Mouse (Mus musculus): ENCODE data around the gene Fbxl5. TPM values are rescaled to one million over a fixed set of nuclear protein-coding genes. Genes with fewer than 3 reads are reported as not detected.

Fbxl5 gene
- polyA plus RNA-seq, 1 experiment from 2014 or later, result 60.8 TPM

DNA sequence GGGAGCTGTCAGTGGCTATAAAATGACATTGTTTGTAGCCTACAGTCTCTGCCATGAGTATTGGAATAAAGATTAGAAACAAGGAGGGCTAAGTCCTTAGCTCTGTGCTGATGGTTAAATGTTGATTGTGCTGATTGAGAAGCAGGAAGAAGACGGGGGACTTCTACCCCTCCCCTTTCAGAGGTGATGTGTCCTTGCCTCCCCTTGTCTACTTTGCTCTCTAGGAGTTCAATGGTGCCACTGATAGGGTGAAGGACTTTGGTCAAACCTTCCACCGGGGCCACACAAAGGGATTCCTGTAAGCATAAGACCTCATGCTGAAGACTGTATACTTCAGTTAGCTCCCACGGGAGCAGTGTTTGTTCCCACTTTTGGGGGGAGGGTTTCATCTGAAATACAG, 1.4 kb upstream of the Fbxl5 start:
- no peak overlapping the region for H3K9ac ChIP-seq
- H3K27me3 ChIP-seq (replicated peaks), result no peaks in the 10 kb centered on the region
- H3K4me3 ChIP-seq (replicated peaks), result no peak overlapping the region
- H3K27ac ChIP-seq, result no peak overlapping the region
- H3K9me3 ChIP-seq, result no peaks in the 10 kb centered on the region
- no peak overlapping the region for H3K4me2 ChIP-seq (replicated peaks)
- H3K4me1 ChIP-seq (replicated peaks), result no peaks in the 10 kb centered on the region
- peak; percentile 75 for ATAC-seq
- WGBS, result 69% methylated on average over 3 of the region's 3 CpGs
- no peaks in the 10 kb centered on the region for H3K36me3 ChIP-seq

DNA sequence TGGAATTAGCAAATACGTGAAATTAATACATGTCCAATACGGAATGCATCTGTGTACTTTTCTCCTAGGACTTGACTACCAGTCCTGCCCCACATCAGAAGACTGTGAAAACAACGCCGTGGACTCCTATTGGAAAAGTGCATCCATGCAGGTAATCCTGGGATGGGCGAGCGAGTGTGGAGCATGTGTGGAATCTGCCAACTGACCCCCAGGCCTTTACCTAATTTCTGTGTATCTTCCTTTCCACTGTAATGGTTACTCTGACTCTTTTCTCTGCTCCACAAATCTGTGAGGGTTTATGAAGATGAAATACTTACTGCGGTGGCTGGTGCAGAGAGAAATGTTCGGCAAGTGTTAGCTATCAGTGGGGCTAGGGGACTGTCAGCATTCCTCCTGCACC, 761 bp upstream of the Fbxl5 start:
- WGBS, result 91% methylated on average over 8 of the region's 8 CpGs
- Histone ChIP-seq H3K4me3 (replicated peaks) (no peak overlapping the region), H3K9me3 (no peaks in the 10 kb centered on the region)

DNA sequence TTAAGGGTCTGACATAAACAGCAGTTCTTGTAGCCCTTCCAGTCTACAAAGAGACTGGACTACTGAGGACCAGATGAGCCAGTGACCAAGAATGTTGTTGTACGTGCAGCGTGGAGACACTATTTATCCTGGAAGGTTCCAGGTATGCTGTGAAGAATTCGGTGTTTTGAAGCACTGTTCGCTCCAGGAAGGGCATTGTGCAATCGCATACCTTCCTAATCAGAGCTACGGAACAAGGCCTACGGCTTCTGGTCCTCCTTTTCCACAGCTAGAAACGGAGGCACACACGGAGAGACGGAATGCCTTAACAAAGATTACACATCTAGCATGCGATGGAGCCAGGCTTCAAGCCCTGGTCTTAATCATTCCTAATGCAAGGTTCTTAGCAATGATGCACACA, 653 bp downstream of the Fbxl5 start:
- no peak overlapping the region for H3K9ac ChIP-seq
- H3K27me3 ChIP-seq (replicated peaks), result no peaks in the 10 kb centered on the region
- no peak overlapping the region for H3K4me2 ChIP-seq (replicated peaks)
- H3K9me3 ChIP-seq, result no peaks in the 10 kb centered on the region
- ATAC-seq, result no peak
- H3K4me1 ChIP-seq (replicated peaks), result no peaks in the 10 kb centered on the region
- no peaks in the 10 kb centered on the region for H3K36me3 ChIP-seq
- H3K4me3 ChIP-seq (replicated peaks), result no peak overlapping the region
- no peak overlapping the region for H3K27ac ChIP-seq
- 76% methylated on average over 11 of the region's 11 CpGs for WGBS

More for the DNA sequence above, 761 bp upstream of the Fbxl5 start:
- Histone ChIP-seq H3K36me3 (no peaks in the 10 kb centered on the region), H3K4me1 (replicated peaks) (no peaks in the 10 kb centered on the region), H3K27me3 (replicated peaks) (no peaks in the 10 kb centered on the region), H3K4me2 (replicated peaks) (no peak overlapping the region), H3K27ac (no peak overlapping the region), H3K9ac (no peak overlapping the region)
- ATAC-seq, result no peak

DNA sequence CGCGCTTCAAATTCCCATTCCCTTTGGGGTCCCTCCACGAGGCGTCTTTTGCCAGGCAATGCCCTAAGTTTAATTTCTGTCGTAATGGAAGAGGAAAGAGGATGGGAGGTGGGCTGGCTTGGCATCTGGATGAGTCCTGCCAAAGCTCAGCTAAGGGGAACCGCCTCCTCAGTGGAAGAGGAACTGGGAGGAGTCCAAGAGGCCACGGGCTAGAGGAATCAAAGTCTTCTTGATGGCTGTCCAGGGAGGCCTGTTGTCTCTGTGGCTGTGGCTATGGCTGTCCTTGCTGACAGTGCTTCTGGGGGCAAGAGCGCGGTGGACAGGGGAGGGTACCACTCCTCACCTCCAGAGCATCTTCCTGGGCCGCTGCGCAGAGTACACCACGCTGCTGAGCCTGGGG, 2.7 kb downstream of the Fbxl5 start, which contains the start of gene Bst1:
Bst1 (plus strand) TSS at position 191 of the 400 bp plus-strand sequence.
- Histone ChIP-seq H3K4me1 (replicated peaks) (no peaks in the 10 kb centered on the region), H3K4me2 (replicated peaks) (no peak within 1 kb of the TSS), H3K36me3 (no peaks in the 10 kb centered on the region), H3K27me3 (replicated peaks) (no peaks in the 10 kb centered on the region), H3K9me3 (no peaks in the 10 kb centered on the region), H3K4me3 (replicated peaks) (no peak within 1 kb of the TSS), H3K9ac (no peak within 1 kb of the TSS), H3K27ac (no peak within 1 kb of the TSS)
- 51% methylated on average over 12 of the region's 12 CpGs for WGBS
- no peak for ATAC-seq

DNA sequence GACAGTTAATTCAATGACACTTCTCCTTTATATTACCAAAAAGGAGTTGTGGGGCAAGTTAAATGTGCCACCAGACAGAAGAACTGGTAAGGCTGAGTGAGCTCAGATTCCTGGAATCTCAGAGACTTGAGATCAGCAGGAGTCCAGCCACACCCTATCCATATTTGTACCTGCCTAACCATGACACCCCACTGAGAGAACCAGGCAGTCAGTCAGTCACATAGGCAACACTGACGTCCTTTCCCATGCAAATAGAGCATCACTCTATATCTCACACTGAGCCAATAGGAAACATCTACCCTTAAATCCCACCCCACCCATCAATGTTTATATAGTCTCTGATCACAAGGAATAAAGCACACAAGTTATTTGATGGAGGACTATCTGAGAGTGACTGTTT, 5.7 kb downstream of the Fbxl5 start:
- 41% methylated on average over 1 of the region's 1 CpGs for WGBS
- Histone ChIP-seq H3K9me3 (no peaks in the 10 kb centered on the region), H3K27ac (no peak overlapping the region), H3K4me3 (replicated peaks) (no peak overlapping the region), H3K36me3 (no peaks in the 10 kb centered on the region), H3K4me1 (replicated peaks) (no peaks in the 10 kb centered on the region), H3K9ac (no peak overlapping the region), H3K4me2 (replicated peaks) (no peak overlapping the region), H3K27me3 (replicated peaks) (no peaks in the 10 kb centered on the region)
- ATAC-seq, result peak; percentile 44; the same call in 1 of the 2 replicates

DNA sequence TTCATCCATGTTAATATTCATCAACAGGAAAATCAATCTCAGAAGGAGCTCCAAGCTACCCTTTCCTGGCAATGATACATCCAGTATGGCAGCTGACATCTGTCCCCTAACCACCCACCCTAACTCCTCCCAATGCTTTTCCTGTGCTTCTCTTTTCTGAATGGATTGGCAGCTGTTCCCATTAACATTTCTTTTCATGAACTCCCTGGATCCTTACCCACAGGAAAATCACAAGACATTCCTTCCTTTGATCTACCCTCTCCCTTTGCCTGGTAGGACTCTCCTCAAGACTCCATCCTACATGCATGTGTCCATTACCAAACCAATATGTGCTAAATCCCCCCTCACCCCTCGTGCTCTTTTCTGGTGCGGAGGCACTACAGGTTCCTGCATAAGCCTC, 6.9 kb downstream of the Fbxl5 start:
- Histone ChIP-seq H3K27me3 (replicated peaks) (no peaks in the 10 kb centered on the region), H3K36me3 (no peaks in the 10 kb centered on the region), H3K4me3 (replicated peaks) (no peak overlapping the region), H3K9ac (no peak overlapping the region), H3K9me3 (no peaks in the 10 kb centered on the region), H3K27ac (no peak overlapping the region), H3K4me2 (replicated peaks) (no peak overlapping the region), H3K4me1 (replicated peaks) (no peaks in the 10 kb centered on the region)
- 88% methylated on average over 2 of the region's 2 CpGs for WGBS
- ATAC-seq, result no peak

DNA sequence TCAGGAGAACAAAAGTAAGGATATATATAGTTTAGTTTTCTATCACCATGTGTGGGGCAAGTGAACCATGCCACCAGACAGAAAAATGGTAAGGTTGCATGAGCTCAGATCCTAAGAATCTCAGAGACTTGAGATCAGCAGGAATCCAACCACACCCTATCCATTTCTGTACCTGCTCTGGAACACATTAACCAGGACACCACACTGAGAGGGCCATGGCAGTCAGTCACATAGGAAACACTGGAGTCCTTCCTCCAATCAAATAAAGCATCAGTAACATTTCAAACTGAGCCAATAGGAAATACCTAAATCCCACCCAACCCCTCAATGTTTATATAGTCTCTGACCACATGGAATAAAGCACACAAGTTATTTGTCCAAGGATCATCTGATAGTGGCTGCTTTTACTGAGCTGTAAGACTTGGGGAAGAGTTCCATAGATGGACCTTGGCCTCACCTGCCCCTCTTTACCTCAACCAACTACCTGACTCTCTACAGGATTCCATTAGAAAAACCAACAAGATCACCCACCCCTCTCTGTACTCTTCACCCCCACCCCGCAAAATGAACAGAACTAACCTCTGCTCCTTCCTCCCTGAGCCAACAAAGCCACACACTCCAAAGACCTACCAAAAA, 10.9 kb downstream of the Fbxl5 start:
- WGBS, result 57% methylated on average over 1 of the region's 1 CpGs
- peak; percentile 82 for ATAC-seq

DNA sequence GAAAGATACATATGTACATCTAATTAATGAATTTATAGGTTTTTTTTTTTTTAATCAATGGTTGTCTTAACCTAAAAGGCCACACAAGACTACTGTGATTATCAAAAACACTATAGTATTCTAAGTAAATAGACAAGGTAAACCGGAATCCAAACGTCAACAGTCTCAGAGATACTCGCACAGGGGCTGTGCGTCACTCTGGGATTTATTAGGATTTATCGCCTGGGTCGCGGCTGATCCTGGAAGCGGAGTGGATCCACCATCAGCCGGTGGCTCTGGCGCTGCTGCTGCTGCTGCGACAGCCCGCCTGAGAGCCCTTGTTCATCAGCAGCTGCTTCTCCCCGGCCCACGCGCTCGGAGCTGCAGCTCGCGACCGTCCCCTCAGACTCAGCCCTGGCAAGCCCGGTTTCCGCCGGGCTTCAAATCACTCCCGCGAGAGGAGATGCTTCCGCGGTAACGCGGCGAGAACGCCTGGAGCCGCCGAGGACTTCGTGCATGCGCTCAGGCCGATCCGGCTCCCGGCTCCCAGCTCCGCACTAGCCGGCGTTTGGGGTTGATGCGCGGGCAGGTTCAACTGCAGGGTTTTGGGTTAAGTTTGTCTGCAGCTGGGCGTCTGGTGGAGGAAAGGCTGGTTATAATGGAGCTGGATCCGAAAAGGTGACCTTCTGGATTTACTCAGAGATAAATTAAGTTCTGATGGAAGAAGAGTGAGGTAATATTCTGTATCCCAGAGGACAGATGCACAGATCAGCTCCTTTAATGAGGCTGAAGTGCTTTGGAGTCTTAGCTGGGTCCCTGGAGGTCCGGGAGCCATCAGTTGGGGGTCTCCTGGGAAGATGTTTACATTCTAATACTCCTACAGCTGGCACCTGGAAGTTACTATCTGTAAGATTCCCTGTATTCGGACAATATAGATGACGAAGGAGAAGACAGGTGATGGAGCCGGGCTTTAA, 13.4 kb downstream of the Fbxl5 start:
- H3K4me2 ChIP-seq (replicated peaks), result peak overlapping the region; percentile 85
- no peaks in the 10 kb centered on the region for H3K4me1 ChIP-seq (replicated peaks)
- H3K36me3 ChIP-seq, result no peaks in the 10 kb centered on the region
- no peaks in the 10 kb centered on the region for H3K27me3 ChIP-seq (replicated peaks)
- peak overlapping the region; percentile 52 for H3K4me3 ChIP-seq (replicated peaks)
- H3K9me3 ChIP-seq, result no peaks in the 10 kb centered on the region
- ATAC-seq, result peak; percentile 92
- peak overlapping the region; percentile 73 for H3K9ac ChIP-seq
- WGBS, result 5% methylated on average over 48 of the region's 48 CpGs
- peak overlapping the region; percentile 82 for H3K27ac ChIP-seq

More for the DNA sequence above, 10.9 kb downstream of the Fbxl5 start:
- Histone ChIP-seq H3K27me3 (replicated peaks) (no peaks in the 10 kb centered on the region), H3K4me2 (replicated peaks) (no peak overlapping the region), H3K27ac (peak overlapping the region; percentile 23; the same call in 1 of the 2 replicates), H3K4me3 (replicated peaks) (no peak overlapping the region), H3K4me1 (replicated peaks) (no peaks in the 10 kb centered on the region), H3K9ac (no peak overlapping the region), H3K36me3 (no peaks in the 10 kb centered on the region), H3K9me3 (no peaks in the 10 kb centered on the region)

DNA sequence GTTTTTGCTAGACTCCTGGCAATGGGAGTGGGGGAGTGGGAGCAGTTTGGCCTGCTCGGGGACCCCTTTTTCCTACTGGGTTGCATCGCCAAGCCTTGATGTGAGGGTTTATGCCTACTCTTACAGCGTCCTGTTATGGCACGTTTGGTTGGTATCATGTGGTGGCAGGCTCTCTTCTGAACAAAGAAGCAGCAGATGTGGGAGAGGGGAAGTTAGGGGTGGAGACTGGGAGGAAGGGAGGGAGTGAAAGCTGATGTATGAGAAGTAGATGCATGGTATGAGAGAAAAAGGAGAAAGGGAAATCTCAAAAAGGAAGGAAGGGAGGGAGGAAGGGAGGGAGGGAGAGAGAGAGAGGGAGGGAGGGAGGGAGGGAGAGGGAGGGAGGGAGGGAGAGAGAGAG, 14.5 kb downstream of the Fbxl5 start:
- 79% methylated on average over 4 of the region's 4 CpGs for WGBS
- no peak for ATAC-seq
- H3K27ac ChIP-seq, result no peak overlapping the region

DNA sequence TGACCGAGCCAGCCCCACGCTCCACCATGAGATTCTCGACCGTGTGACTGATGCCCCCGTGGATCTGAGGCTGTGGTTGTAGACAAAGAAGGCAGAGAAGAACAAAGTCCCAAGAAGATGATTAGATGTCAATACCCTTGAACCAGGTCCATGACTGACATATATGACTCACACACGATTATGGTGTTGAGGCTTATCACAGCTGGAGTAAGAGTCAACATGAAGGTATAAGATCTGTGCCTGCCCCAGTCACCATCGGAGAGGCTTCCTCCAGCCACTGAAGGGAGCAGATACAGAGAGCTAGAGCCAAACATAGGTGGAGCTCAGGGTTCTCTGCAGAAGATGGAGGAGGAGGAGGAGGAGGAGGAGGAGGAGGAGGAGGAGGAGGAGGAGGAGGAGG, 15.1 kb downstream of the Fbxl5 start:
- ATAC-seq, result no peak
- H3K9me3 ChIP-seq, result no peaks in the 10 kb centered on the region
- WGBS, result 81% methylated on average over 7 of the region's 7 CpGs
- no peak overlapping the region for H3K4me2 ChIP-seq (replicated peaks)
- H3K36me3 ChIP-seq, result no peaks in the 10 kb centered on the region
- H3K27ac ChIP-seq, result no peak overlapping the region
- H3K4me3 ChIP-seq (replicated peaks), result no peak overlapping the region
- H3K9ac ChIP-seq, result no peak overlapping the region
- H3K4me1 ChIP-seq (replicated peaks), result no peaks in the 10 kb centered on the region
- no peaks in the 10 kb centered on the region for H3K27me3 ChIP-seq (replicated peaks)

More for the DNA sequence above, 14.5 kb downstream of the Fbxl5 start:
- H3K4me3 ChIP-seq (replicated peaks), result no peak overlapping the region
- H3K9me3 ChIP-seq, result no peaks in the 10 kb centered on the region
- H3K27me3 ChIP-seq (replicated peaks), result no peaks in the 10 kb centered on the region
- H3K4me2 ChIP-seq (replicated peaks), result no peak overlapping the region
- no peaks in the 10 kb centered on the region for H3K4me1 ChIP-seq (replicated peaks)
- H3K36me3 ChIP-seq, result no peaks in the 10 kb centered on the region
- no peak overlapping the region for H3K9ac ChIP-seq

DNA sequence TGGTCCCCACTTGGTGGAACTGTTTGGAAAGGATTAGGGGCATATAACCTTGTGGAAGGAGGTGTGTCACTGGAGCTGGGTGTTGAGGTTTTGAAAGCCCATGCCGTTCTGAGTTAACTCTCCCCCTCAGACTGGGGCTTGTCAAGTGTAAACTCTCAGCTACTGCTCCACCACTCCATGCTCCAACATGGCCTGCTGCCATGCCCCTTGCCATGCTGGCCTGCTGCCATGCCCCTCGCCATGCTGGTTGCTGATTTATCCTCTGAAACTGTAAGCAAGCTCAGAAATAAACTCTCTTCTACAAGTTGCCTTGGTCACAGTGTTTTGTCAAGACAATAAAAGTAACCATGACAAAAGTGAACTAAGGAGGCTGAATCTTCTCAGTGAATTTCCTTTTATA, 16.0 kb downstream of the Fbxl5 start:
- 86% methylated on average over 2 of the region's 2 CpGs for WGBS
- no peak overlapping the region for H3K9ac ChIP-seq
- H3K4me3 ChIP-seq (replicated peaks), result no peak overlapping the region
- ATAC-seq, result no peak
- H3K9me3 ChIP-seq, result no peaks in the 10 kb centered on the region
- no peaks in the 10 kb centered on the region for H3K4me1 ChIP-seq (replicated peaks)
- H3K4me2 ChIP-seq (replicated peaks), result no peak overlapping the region
- no peaks in the 10 kb centered on the region for H3K36me3 ChIP-seq
- H3K27me3 ChIP-seq (replicated peaks), result no peaks in the 10 kb centered on the region
- no peak overlapping the region for H3K27ac ChIP-seq

DNA sequence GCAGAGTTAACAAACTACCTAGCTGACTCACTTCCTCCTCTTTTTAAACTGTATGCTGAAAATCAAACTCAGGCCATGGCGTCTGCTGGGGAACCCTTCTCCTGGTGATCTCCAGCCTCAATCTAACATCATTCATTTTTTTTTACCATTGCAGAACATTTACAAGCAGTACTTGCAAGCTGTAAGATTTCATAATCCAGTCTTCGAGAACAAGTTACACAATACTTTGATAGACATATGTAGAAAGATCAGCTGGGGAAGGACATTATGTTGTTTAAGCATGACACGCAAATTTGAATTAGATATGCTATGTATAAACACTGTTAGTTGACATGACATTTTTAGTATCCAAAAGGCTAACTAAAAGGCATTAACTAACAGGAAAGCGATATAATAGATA, 19.6 kb downstream of the Fbxl5 start:
- Histone ChIP-seq H3K27ac (no peak overlapping the region), H3K27me3 (replicated peaks) (no peaks in the 10 kb centered on the region), H3K9me3 (no peaks in the 10 kb centered on the region), H3K4me1 (replicated peaks) (no peaks in the 10 kb centered on the region), H3K4me3 (replicated peaks) (no peak overlapping the region), H3K36me3 (no peaks in the 10 kb centered on the region), H3K4me2 (replicated peaks) (no peak overlapping the region), H3K9ac (no peak overlapping the region)
- WGBS, result 80% methylated on average over 4 of the region's 4 CpGs
- ATAC-seq, result no peak

Data from intestine, embryonic 15.5 days (tissue).